Mouse (Mus musculus): Measurements from ENCODE around the gene Ncoa1. TPM values are rescaled to one million over a fixed set of nuclear protein-coding genes. Genes with fewer than 3 reads are reported as not detected.
A peak's percentile ranks its signal among the peaks of the same experiment; 100 is the strongest.
"Not testable (repeated sequence)": the region's sequence is repeated elsewhere in the genome, so short reads cannot be mapped to it uniquely, and the experiment has no call there.

Ncoa1 gene
- polyA plus RNA-seq, 1 experiment from 2014 or later: 0.74 TPM

GRCm38 (mm10) chr12:4245742-4246141 lies 231.2 kb downstream of the Ncoa1 start:
- WGBS (ENCODE audit: insufficient replicate concordance): 68% methylated on average over 10 of the region's 10 CpGs
- ATAC-seq (ENCODE audit: low read depth): no peak

GRCm38 (mm10) chr12:4243805-4244204 lies 233.2 kb downstream of the Ncoa1 start:
- no peaks in the 10 kb centered on the region for H3K9me3 ChIP-seq (replicated peaks)
- no peaks in the 10 kb centered on the region for H3K27me3 ChIP-seq
- ATAC-seq (ENCODE audit: low read depth): no peak
- DNase-seq: no peak
- H3K36me3 ChIP-seq: no peaks in the 10 kb centered on the region
- H3K4me2 ChIP-seq: no peak overlapping the region
- H3K27ac ChIP-seq: no peak overlapping the region
- H3K9ac ChIP-seq: no peak overlapping the region
- WGBS (ENCODE audit: insufficient replicate concordance): 47% methylated on average over 2 of the region's 2 CpGs
- H3K4me3 ChIP-seq (replicated peaks): no peak overlapping the region
- 0 out of 2 replicates have a peak, but pooled peaks cover 2% of the 10 kb centered on the region for H3K4me1 ChIP-seq (replicated peaks)

More at GRCm38 (mm10) chr12:4245742-4246141, 231.2 kb downstream of the Ncoa1 start:
- Histone ChIP-seq H3K27me3 (no peaks in the 10 kb centered on the region), H3K36me3 (no peaks in the 10 kb centered on the region), H3K4me3 (replicated peaks) (no peak overlapping the region), H3K9me3 (replicated peaks) (no peaks in the 10 kb centered on the region), H3K9ac (no peak overlapping the region), H3K27ac (no peak overlapping the region), H3K4me2 (no peak overlapping the region), H3K4me1 (replicated peaks) (no peaks in the 10 kb centered on the region)
- no peak for DNase-seq

DNA sequence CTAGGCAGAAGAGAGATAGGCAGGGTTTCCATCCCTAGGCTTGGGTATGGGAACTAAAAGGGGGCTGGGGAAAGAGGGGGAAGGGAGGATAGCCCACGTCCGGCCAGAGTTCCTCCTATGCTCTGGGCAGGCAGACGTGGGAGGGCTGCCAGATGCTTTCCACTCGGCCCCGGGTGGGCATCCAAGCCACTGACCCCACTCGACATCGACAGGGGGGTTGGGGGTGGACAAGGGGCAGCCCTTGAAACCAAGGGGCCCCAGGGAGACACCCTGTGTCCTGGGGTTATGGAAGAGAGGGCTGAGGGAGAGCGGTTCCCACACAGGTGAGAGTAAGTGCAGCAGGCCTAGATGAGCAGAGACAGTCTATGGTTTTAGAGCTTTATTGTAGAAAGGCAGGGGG lies 236.7 kb downstream of the Ncoa1 start:
- WGBS (ENCODE audit: insufficient replicate concordance): 60% methylated on average over 8 of the region's 8 CpGs
- H3K27ac ChIP-seq; ATAC-seq (ENCODE audit: low read depth): not testable (repeated sequence)

GRCm38 (mm10) chr12:4237481-4237880 lies 239.5 kb downstream of the Ncoa1 start:
- Histone ChIP-seq H3K27me3 (no peaks in the 10 kb centered on the region), H3K9me3 (replicated peaks) (no peaks in the 10 kb centered on the region), H3K4me1 (replicated peaks) (peaks cover 13% of the 10 kb centered on the region), H3K9ac (no peak overlapping the region), H3K4me3 (replicated peaks) (no peak overlapping the region), H3K27ac (no peak overlapping the region), H3K36me3 (peaks cover 3% of the 10 kb centered on the region; the same call in 1 of the 2 replicates), H3K4me2 (no peak overlapping the region)
- ATAC-seq (ENCODE audit: low read depth): no peak
- 84% methylated on average over 15 of the region's 15 CpGs for WGBS (ENCODE audit: insufficient replicate concordance)
- DNase-seq: no peak

More for the DNA sequence above, 236.7 kb downstream of the Ncoa1 start:
- H3K27me3 ChIP-seq; H3K36me3 ChIP-seq; H3K4me1 ChIP-seq (replicated peaks); H3K9ac ChIP-seq; H3K4me3 ChIP-seq (replicated peaks); DNase-seq; H3K4me2 ChIP-seq; H3K9me3 ChIP-seq (replicated peaks): not testable (repeated sequence)

DNA sequence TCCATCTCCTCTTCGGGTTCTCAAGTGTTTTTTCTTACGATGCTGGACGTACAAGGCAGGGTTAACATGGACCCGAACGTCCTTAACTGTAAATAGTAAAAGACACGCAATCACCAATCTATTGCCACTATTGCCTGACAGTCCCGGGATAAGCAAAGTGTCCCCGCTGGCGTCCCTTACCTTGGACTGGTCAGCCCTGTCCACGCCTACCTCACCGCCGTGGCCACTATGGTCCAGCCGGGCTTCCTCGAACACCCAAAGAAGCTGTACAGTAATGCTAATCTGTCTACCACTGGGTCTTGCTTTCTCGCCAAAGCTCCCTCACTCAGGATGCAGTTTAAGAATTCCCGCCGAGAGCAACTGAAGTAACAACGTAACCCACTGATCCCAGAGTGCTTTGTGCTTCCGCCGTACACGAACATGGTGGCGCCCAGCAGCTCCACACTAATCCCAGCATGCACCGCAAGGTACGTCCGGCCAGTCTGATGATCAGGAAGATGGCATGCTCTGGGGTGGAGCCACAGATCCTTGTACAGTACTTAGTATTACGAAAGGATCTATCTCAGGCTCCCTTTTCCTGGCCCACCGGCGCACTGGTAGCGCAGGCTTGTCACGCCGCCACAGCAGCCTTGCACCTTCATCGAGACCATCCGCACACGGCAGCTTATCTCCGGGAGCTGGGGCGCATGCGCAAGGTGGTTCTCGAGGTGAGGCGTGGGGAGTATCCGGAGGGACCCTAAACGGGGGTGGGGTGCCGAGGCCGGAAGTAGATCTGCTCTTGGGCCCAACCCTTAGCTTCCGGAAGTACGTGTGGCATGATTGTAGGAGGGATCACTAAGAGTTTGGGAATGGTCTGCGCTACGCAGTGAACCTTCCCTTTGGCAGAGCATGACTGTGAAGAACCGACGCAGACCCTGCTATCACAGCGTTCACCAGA lies 243.1 kb downstream of the Ncoa1 start, which contains the start of the genes Ptrhd1 and Cenpo:
Gene Ptrhd1 (plus strand): TSS at position 456 of the 937 bp plus-strand sequence.
Gene Cenpo (minus strand): TSS at position 723 of the 937 bp plus-strand sequence.
- H3K4me1 ChIP-seq (replicated peaks): peaks cover 20% of the 10 kb centered on the region
- H3K4me2 ChIP-seq: peak within 1 kb of the TSS; percentile 80
- ATAC-seq (ENCODE audit: low read depth) (peak; percentile 96), DNase-seq (peak; percentile 90)
- WGBS (ENCODE audit: insufficient replicate concordance): under 1% methylated on average over 50 of the region's 50 CpGs
- peak within 1 kb of the TSS; percentile 90 for H3K27ac ChIP-seq
- H3K27me3 ChIP-seq: no peaks in the 10 kb centered on the region
- H3K36me3 ChIP-seq: peaks cover 26% of the 10 kb centered on the region
- peak within 1 kb of the TSS; percentile 80 for H3K9ac ChIP-seq
- H3K9me3 ChIP-seq (replicated peaks): no peaks in the 10 kb centered on the region
- H3K4me3 ChIP-seq (replicated peaks): peak within 1 kb of the TSS; percentile 83

DNA sequence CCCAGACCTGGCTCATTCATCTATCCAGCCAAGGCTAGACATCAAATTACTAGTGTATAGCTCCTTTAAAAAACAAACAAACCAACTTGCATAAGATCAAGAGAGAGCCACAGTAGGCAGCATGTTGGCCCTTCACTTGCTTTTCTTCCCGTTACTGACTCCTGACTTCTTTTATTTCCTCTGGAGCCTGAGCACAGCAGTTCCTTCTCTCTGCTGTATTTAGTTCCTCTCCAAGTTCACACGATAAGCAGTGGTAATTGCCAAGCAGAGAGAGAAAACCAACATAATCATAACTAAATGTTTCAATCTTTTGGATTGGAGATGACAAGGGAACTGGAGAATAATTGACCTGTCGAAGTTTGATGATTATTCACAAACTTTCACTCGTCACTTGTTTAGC lies 244.2 kb downstream of the Ncoa1 start:
- Histone ChIP-seq H3K4me3 (replicated peaks) (peak overlapping the region; percentile 83), H3K27me3 (no peaks in the 10 kb centered on the region), H3K9me3 (replicated peaks) (no peaks in the 10 kb centered on the region), H3K27ac (peak overlapping the region; percentile 5; the same call in 1 of the 2 replicates), H3K4me2 (peak overlapping the region; percentile 80), H3K36me3 (peaks cover 33% of the 10 kb centered on the region), H3K9ac (peak overlapping the region; percentile 80), H3K4me1 (replicated peaks) (peaks cover 20% of the 10 kb centered on the region)
- no peak for DNase-seq
- ATAC-seq (ENCODE audit: low read depth): no peak
- 14% methylated on average over 4 of the region's 4 CpGs for WGBS (ENCODE audit: insufficient replicate concordance)

DNA sequence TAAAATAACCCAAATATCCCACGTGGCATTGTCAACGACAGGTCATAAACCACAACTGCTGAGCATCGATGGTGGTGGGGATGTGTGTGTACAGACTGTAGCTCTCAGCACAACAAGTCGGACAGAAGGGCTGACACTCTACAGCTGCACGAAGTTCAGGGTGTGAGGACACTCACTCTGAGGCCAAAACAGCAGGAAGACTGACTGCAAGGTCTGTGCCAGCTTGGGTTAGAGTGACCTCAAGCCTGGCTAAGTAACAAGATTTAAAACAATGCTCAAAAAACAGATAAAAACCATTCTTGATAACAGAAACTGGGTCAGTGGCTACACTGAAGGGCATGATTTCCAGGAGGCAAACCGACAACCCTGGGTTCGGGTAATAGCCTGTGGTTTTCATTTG lies 246.8 kb downstream of the Ncoa1 start:
- Histone ChIP-seq H3K4me1 (replicated peaks) (peaks cover 20% of the 10 kb centered on the region), H3K9me3 (replicated peaks) (no peaks in the 10 kb centered on the region), H3K27me3 (no peaks in the 10 kb centered on the region), H3K4me2 (no peak overlapping the region), H3K27ac (no peak overlapping the region), H3K36me3 (peaks cover 58% of the 10 kb centered on the region), H3K4me3 (replicated peaks) (no peak overlapping the region), H3K9ac (no peak overlapping the region)
- ATAC-seq (ENCODE audit: low read depth): no peak
- no peak for DNase-seq
- 85% methylated on average over 7 of the region's 7 CpGs for WGBS (ENCODE audit: insufficient replicate concordance)

GRCm38 (mm10) chr12:4212908-4213307 lies 264.1 kb downstream of the Ncoa1 start:
- no peak for DNase-seq
- WGBS (ENCODE audit: insufficient replicate concordance): 80% methylated on average over 8 of the region's 8 CpGs

DNA sequence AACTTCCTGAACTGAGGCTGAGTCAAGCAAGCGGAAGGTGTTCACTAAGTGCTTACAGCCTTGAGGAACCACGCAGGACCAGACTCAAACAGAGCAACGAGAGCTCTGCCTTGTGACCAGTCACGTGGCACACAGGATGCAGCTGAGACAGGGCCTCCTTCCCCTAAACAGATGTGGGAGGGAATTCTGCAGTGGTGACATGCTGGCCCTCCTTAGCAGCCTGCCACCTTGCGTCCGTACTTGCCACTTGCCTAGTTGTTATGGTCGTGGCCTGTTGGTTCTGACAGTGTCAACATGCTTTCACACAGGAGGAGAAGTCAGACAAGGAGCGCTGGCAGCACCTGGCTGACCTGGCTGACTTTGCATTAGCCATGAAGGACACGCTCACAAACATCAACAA lies 265.8 kb downstream of the Ncoa1 start:
- Histone ChIP-seq H3K36me3 (peaks cover 74% of the 10 kb centered on the region), H3K9ac (no peak overlapping the region), H3K4me3 (replicated peaks) (no peak overlapping the region), H3K27ac (no peak overlapping the region), H3K27me3 (no peaks in the 10 kb centered on the region), H3K9me3 (replicated peaks) (no peaks in the 10 kb centered on the region), H3K4me1 (replicated peaks) (no peaks in the 10 kb centered on the region), H3K4me2 (no peak overlapping the region)
- DNase-seq (no peak), ATAC-seq (ENCODE audit: low read depth) (no peak)
- 65% methylated on average over 9 of the region's 9 CpGs for WGBS (ENCODE audit: insufficient replicate concordance)

More at GRCm38 (mm10) chr12:4212908-4213307, 264.1 kb downstream of the Ncoa1 start:
- Histone ChIP-seq H3K9ac (no peak overlapping the region), H3K27ac (no peak overlapping the region), H3K27me3 (no peaks in the 10 kb centered on the region), H3K4me2 (no peak overlapping the region), H3K9me3 (replicated peaks) (no peaks in the 10 kb centered on the region), H3K4me1 (replicated peaks) (no peaks in the 10 kb centered on the region), H3K36me3 (peaks cover 81% of the 10 kb centered on the region), H3K4me3 (replicated peaks) (no peak overlapping the region)
- ATAC-seq (ENCODE audit: low read depth): no peak

- no peak for ATAC-seq (ENCODE audit: low read depth)
- no peaks in the 10 kb centered on the region for H3K9me3 ChIP-seq (replicated peaks)
- H3K27ac ChIP-seq: no peak overlapping the region
- no peak overlapping the region for H3K4me3 ChIP-seq (replicated peaks)
- 89% methylated on average over 9 of the region's 9 CpGs for WGBS (ENCODE audit: insufficient replicate concordance)
- no peaks in the 10 kb centered on the region for H3K4me1 ChIP-seq (replicated peaks)
- H3K4me2 ChIP-seq: no peak overlapping the region
- H3K27me3 ChIP-seq: no peaks in the 10 kb centered on the region
- no peak for DNase-seq
- H3K36me3 ChIP-seq: peaks cover 58% of the 10 kb centered on the region
- no peak overlapping the region for H3K9ac ChIP-seq
These were observed 267.8 kb downstream of the Ncoa1 start for GRCm38 (mm10) chr12:4209196-4209595.

DNA sequence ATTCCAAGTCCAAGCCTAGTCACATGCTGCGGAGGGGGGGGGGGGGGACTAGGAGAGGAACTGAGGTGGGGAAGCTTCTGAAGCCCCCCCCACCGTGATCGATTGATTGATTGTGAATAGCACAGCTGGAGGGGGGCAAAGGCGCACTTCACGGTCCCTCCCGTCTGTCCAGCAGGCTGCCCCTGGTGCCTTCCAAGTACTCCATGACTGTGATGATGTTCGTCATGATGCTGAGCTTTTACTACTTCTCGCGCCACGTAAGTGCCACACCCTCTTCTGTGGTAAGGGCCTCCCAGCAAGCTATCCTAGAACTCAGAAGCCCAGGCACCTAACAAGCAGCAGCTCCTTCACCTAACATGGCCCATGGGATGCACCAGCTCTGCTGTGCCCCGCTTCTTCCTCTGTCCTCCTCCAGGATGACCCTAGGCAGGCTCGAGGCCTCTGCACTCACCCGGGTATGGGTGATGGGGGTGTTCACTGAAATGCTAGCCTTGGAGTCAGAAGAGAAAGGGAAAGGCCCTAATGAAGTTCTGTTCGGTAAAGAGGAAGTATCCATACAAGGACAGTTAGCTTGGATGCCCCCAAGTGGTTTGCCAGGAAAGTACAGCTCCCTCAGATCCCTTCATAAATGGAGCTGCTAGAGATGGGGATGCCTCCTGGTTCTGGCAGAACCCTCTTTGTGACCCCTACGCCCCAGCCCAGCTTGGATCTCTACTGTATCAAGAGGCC lies 268.4 kb downstream of the Ncoa1 start:
- 67% methylated on average over 15 of the region's 15 CpGs for whole genome bisulfite sequencing (ENCODE audit: insufficient replicate concordance)
- no peak overlapping the region for H3K4me3 ChIP-seq (replicated peaks)
- DNase-seq (no peak), ATAC-seq (ENCODE audit: low read depth) (no peak)
- no peaks in the 10 kb centered on the region for H3K27me3 ChIP-seq
- no peaks in the 10 kb centered on the region for H3K9me3 ChIP-seq (replicated peaks)
- no peaks in the 10 kb centered on the region for H3K4me1 ChIP-seq (replicated peaks)
- H3K4me2 ChIP-seq: no peak overlapping the region
- H3K36me3 ChIP-seq: peaks cover 51% of the 10 kb centered on the region
- no peak overlapping the region for H3K9ac ChIP-seq
- no peak overlapping the region for H3K27ac ChIP-seq
